18 mouse cellular contexts compared by ENCODE assay signal in the genomic region with DNA sequence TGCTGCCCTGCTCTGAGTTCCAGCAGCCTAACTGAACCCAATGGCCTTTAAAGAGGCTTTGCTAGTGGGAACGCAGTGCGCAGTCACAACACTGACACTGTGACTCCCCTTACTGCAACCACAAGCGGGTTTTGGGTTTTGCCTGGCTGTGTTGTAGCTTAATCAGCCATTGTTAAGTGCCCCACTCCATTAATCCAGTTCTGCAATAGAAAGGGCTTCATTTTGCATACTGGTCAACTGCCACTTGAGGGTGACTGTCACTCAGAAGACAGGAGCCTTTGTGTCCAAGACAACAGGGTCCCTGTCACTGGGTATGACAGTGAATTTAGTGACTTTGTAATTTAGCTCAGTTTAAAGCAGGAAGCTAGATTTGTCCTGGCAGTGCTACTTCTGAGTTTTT. TPM values are rescaled to one million over a fixed set of nuclear protein-coding genes. Genes with fewer than 3 reads are reported as not detected.
DNase-seq lines count a peak whose midpoint lies in the region; ATAC-seq and TF ChIP-seq lines count a peak whose summit lies in the region.
"Had no signal": no experiment of that assay in that cellular context is flagged by ENCODE, and none has a peak within 500 bp of the region (broad histone marks: within the 10 kb centered on the region; RNA-seq: fewer than 3 reads in every experiment).

No protein-coding gene starts in this region.

- no peaks in the 10 kb centered on the region for H3K36me3 ChIP-seq in embryonic facial prominence, embryonic 11.5 days (replicated peaks; ENCODE audit: control insufficient read depth, insufficient read depth, low read depth, low read length)
- no peaks in the 10 kb centered on the region for H3K36me3 ChIP-seq in embryonic facial prominence, embryonic 10.5 days (replicated peaks)
- H3K36me3 ChIP-seq in kidney, adult 2 months (ENCODE audit: control insufficient read depth, insufficient read depth, low read length): no peaks in the 10 kb centered on the region
- no peaks in the 10 kb centered on the region for H3K36me3 ChIP-seq in forebrain, embryonic 13.5 days (ENCODE audit: poor library complexity, severe bottlenecking)
- no peaks in the 10 kb centered on the region for H3K36me3 ChIP-seq in intestine, postnatal 0 days (ENCODE audit: control insufficient read depth, insufficient read depth)
- H3K36me3 ChIP-seq: intestine, embryonic 15.5 days; limb, embryonic 13.5 days had no signal

- WGBS in embryonic facial prominence, embryonic 11.5 days: 33% methylated on average over 3 of the region's 3 CpGs
- 46% methylated on average over 3 of the region's 3 CpGs for WGBS in embryonic facial prominence, embryonic 10.5 days
- WGBS in kidney, adult 2 months: 94% methylated on average over 3 of the region's 3 CpGs
- 16% methylated on average over 3 of the region's 3 CpGs for WGBS in forebrain, embryonic 13.5 days
- 97% methylated on average over 3 of the region's 3 CpGs for WGBS in intestine, postnatal 0 days

- no peak for TF ChIP-seq CTCF in kidney, adult 2 months (conservative IDR thresholded peaks at IDR 0.05; ENCODE audit: insufficient read depth, insufficient read length, low read depth, low read length)
- TF ChIP-seq CTCF in intestine, postnatal 0 days (IDR thresholded peaks at IDR 0.05; ENCODE audit: low read depth): no peak

- no peaks in the 10 kb centered on the region for H3K27me3 ChIP-seq in embryonic facial prominence, embryonic 11.5 days (ENCODE audit: control insufficient read depth, insufficient read depth, low read length)
- H3K27me3 ChIP-seq in embryonic facial prominence, embryonic 10.5 days (replicated peaks; ENCODE audit: low read depth, poor library complexity, severe bottlenecking): no peaks in the 10 kb centered on the region; the same call in 1 of the 2 replicates
- H3K27me3 ChIP-seq in kidney, adult 2 months (replicated peaks; ENCODE audit: control insufficient read depth, insufficient read depth, low read length): no peaks in the 10 kb centered on the region
- H3K27me3 ChIP-seq in forebrain, embryonic 13.5 days: no peaks in the 10 kb centered on the region
- no peaks in the 10 kb centered on the region for H3K27me3 ChIP-seq in intestine, postnatal 0 days (replicated peaks; ENCODE audit: control insufficient read depth, insufficient read depth, low read length)
- H3K27me3 ChIP-seq: CH12.LX; intestine, embryonic 15.5 days; limb, embryonic 13.5 days had no signal

- TF ChIP-seq POLR2A in kidney, adult 2 months (IDR thresholded peaks at IDR 0.05; ENCODE audit: low read depth, low read length): no peak

- peaks cover 9% of the 10 kb centered on the region; the same call in 1 of the 2 replicates for H3K4me1 ChIP-seq in embryonic facial prominence, embryonic 11.5 days (ENCODE audit: control insufficient read depth, insufficient read depth, low read length)
- peaks cover 95% of the 10 kb centered on the region for H3K4me1 ChIP-seq in embryonic facial prominence, embryonic 10.5 days
- H3K4me1 ChIP-seq in kidney, adult 2 months (ENCODE audit: control insufficient read depth, insufficient read depth, low read length): peaks cover 33% of the 10 kb centered on the region
- H3K4me1 ChIP-seq in forebrain, embryonic 13.5 days: peaks cover 73% of the 10 kb centered on the region
- 0 out of 2 replicates have a peak, but pooled peaks cover 9% of the 10 kb centered on the region for H3K4me1 ChIP-seq in intestine, postnatal 0 days (replicated peaks; ENCODE audit: control insufficient read depth, insufficient read depth, low read length)

- no peaks in the 10 kb centered on the region for H3K9me3 ChIP-seq in embryonic facial prominence, embryonic 11.5 days (replicated peaks; ENCODE audit: control insufficient read depth, low read length)
- no peaks in the 10 kb centered on the region for H3K9me3 ChIP-seq in embryonic facial prominence, embryonic 10.5 days
- no peaks in the 10 kb centered on the region for H3K9me3 ChIP-seq in forebrain, embryonic 13.5 days (replicated peaks)
- H3K9me3 ChIP-seq in intestine, postnatal 0 days (ENCODE audit: control insufficient read depth): no peaks in the 10 kb centered on the region
- H3K9me3 ChIP-seq: intestine, embryonic 15.5 days; limb, embryonic 13.5 days had no signal

- no peak overlapping the region for H3K4me3 ChIP-seq in embryonic facial prominence, embryonic 11.5 days (ENCODE audit: low read depth, low read length)
- H3K4me3 ChIP-seq in embryonic facial prominence, embryonic 10.5 days: no peak overlapping the region
- H3K4me3 ChIP-seq in kidney, adult 2 months (ENCODE audit: insufficient read depth, low read depth, low read length): no peak overlapping the region
- no peak overlapping the region for H3K4me3 ChIP-seq in forebrain, embryonic 13.5 days
- no peak overlapping the region for H3K4me3 ChIP-seq in intestine, postnatal 0 days (ENCODE audit: low read depth, low read length)
- H3K4me3 ChIP-seq: intestine, embryonic 15.5 days; limb, embryonic 13.5 days had no signal

- DNase-seq in embryonic facial prominence, embryonic 11.5 days (ENCODE audit: low spot score): no peak
- no peak for DNase-seq in embryonic facial prominence, embryonic 10.5 days (ENCODE audit: low spot score)
- no peak for DNase-seq in kidney, adult 2 months
- no peak for DNase-seq in kidney, postnatal 14 days
- peak; percentile 6 for DNase-seq in naive thymus-derived CD4-positive, alpha-beta T cell, adult 2 months (ENCODE audit: low read depth)
- no peak for DNase-seq in right cerebral cortex, adult 18-20 months
- DNase-seq: adrenal gland, postnatal 25 days; heart, adult 11 months; heart, postnatal 10 days; lung, postnatal 14 days; spleen, adult 18-20 months; thymus, postnatal 14 days had no signal

- H3K9ac ChIP-seq in embryonic facial prominence, embryonic 11.5 days (replicated peaks; ENCODE audit: low read length): no peak overlapping the region
- H3K9ac ChIP-seq in forebrain, embryonic 13.5 days: no peak overlapping the region
- H3K9ac ChIP-seq in intestine, postnatal 0 days (ENCODE audit: low read depth, low read length): no peak overlapping the region
- H3K9ac ChIP-seq: intestine, embryonic 15.5 days; limb, embryonic 13.5 days had no signal

- H3K27ac ChIP-seq in embryonic facial prominence, embryonic 11.5 days (replicated peaks; ENCODE audit: low read depth, low read length): 0 out of 2 replicates have a peak overlapping the region, but pooled peaks have one; percentile 36
- no peak overlapping the region for H3K27ac ChIP-seq in embryonic facial prominence, embryonic 10.5 days (replicated peaks)
- H3K27ac ChIP-seq in kidney, adult 2 months (ENCODE audit: insufficient read depth, low read depth, low read length): peak overlapping the region; percentile 16; the same call in 1 of the 2 replicates
- peak overlapping the region; percentile 31; the same call in 1 of the 2 replicates for H3K27ac ChIP-seq in forebrain, embryonic 13.5 days
- no peak overlapping the region for H3K27ac ChIP-seq in intestine, postnatal 0 days (ENCODE audit: low read depth, low read length)
- H3K27ac ChIP-seq: intestine, embryonic 15.5 days; kidney, postnatal 0 days; limb, embryonic 13.5 days had no signal

- no peak overlapping the region for H3K4me2 ChIP-seq in embryonic facial prominence, embryonic 11.5 days (ENCODE audit: low read depth, low read length)
- peak overlapping the region; percentile 8; the same call in 1 of the 2 replicates for H3K4me2 ChIP-seq in forebrain, embryonic 13.5 days
- no peak overlapping the region for H3K4me2 ChIP-seq in intestine, postnatal 0 days (replicated peaks; ENCODE audit: low read depth)
- H3K4me2 ChIP-seq: intestine, embryonic 15.5 days; limb, embryonic 13.5 days had no signal

- no peak for ATAC-seq in embryonic facial prominence, embryonic 11.5 days (replicated peaks; ENCODE audit: insufficient number of reproducible peaks, low FRiP score, low TSS enrichment, low read depth)
- peak; percentile 28; the same call in 1 of the 2 replicates for ATAC-seq in forebrain, embryonic 13.5 days
- no peak for ATAC-seq in intestine, postnatal 0 days
- ATAC-seq: intestine, embryonic 15.5 days had no signal

RNA-seq across cellular contexts. Expression of a gene that starts 23.1 kb away (rescaled TPM):
- 45.4 and 47.7 TPM in 2 replicates for polyA plus RNA-seq in embryonic facial prominence, embryonic 11.5 days (2014; fragmentation: Nextera tagmentation; extraction: Ambion mirVana)
- polyA plus RNA-seq in embryonic facial prominence, embryonic 10.5 days (2016; fragmentation: Nextera tagmentation; extraction: Ambion mirVana): 24.8 and 28.8 TPM in 2 replicates
- polyA plus RNA-seq in kidney, adult 2 months (2012; rRNA removed): 37.2 and 44.5 TPM in 2 replicates
- 36.0 and 39.4 TPM in 2 replicates for polyA plus RNA-seq in forebrain, embryonic 13.5 days (2015; fragmentation: Nextera tagmentation; extraction: Ambion mirVana)
- polyA plus RNA-seq in intestine, postnatal 0 days (2015; fragmentation: Nextera tagmentation; extraction: Ambion mirVana): 10.0 and 11.8 TPM in 2 replicates

Comparison
In these comparisons a context has a peak if more than half of its experiments do, and no peak if none do; other contexts are left out.
1. H3K27ac ChIP-seq: peak in embryonic facial prominence, embryonic 11.5 days (single experiment), kidney, adult 2 months (single experiment) and forebrain, embryonic 13.5 days (single experiment); none in embryonic facial prominence, embryonic 10.5 days (single experiment) and intestine, postnatal 0 days (single experiment).